Mouse (Mus musculus): ENCODE results near the gene 4930544G11Rik.

The 4930544G11Rik gene

GRCm38 (mm10) chr6:65952309-65952708 is at the start of gene 4930544G11Rik:
TSS of gene 4930544G11Rik (plus strand) at chr6:65952609.
- no peak for DNase-seq (ENCODE audit: low read depth, low spot score)

- DNase-seq (ENCODE audit: low read depth, low spot score), result no peak
These were observed 45.7 kb upstream of the 4930544G11Rik start for GRCm38 (mm10) chr6:65906657-65907182.

- no peak for DNase-seq (ENCODE audit: low read depth, low spot score)
These were observed 37.0 kb upstream of the 4930544G11Rik start for GRCm38 (mm10) chr6:65915421-65915820.

- DNase-seq (ENCODE audit: low read depth, low spot score), result peak; percentile 25
These were observed 30.7 kb upstream of the 4930544G11Rik start for GRCm38 (mm10) chr6:65921703-65922102.

- DNase-seq (ENCODE audit: low read depth, low spot score), result no peak
These were observed 28.8 kb upstream of the 4930544G11Rik start for GRCm38 (mm10) chr6:65923501-65924084.

- no peak for DNase-seq (ENCODE audit: low read depth, low spot score)
These were observed 26.6 kb upstream of the 4930544G11Rik start for GRCm38 (mm10) chr6:65925737-65926333.

GRCm38 (mm10) chr6:65930523-65930922 is 21.9 kb upstream of the 4930544G11Rik start:
- DNase-seq (ENCODE audit: low read depth, low spot score), result no peak

GRCm38 (mm10) chr6:65932776-65933175 is 19.6 kb upstream of the 4930544G11Rik start:
- no peak for DNase-seq (ENCODE audit: low read depth, low spot score)

GRCm38 (mm10) chr6:65933177-65933576 is 19.2 kb upstream of the 4930544G11Rik start:
- no peak for DNase-seq (ENCODE audit: low read depth, low spot score)

GRCm38 (mm10) chr6:65935566-65936281 is 16.7 kb upstream of the 4930544G11Rik start:
- peak; percentile 11 for DNase-seq (ENCODE audit: low read depth, low spot score)

GRCm38 (mm10) chr6:65950492-65950891 is 1.9 kb upstream of the 4930544G11Rik start:
- no peak for DNase-seq (ENCODE audit: low read depth, low spot score)

GRCm38 (mm10) chr6:65969386-65970111 is 17.1 kb downstream of the 4930544G11Rik start:
- peak; percentile 15 for DNase-seq (ENCODE audit: low read depth, low spot score)

- no peak for DNase-seq (ENCODE audit: low read depth, low spot score)
These were observed 18.0 kb downstream of the 4930544G11Rik start for GRCm38 (mm10) chr6:65970410-65970809.

GRCm38 (mm10) chr6:65992081-65992480 is 39.7 kb downstream of the 4930544G11Rik start:
- DNase-seq (ENCODE audit: low read depth, low spot score), result no peak

- no peak for DNase-seq (ENCODE audit: low read depth, low spot score)
These were observed 45.9 kb downstream of the 4930544G11Rik start for GRCm38 (mm10) chr6:65998343-65998742.

All from 3T3-L1 (cell line).